Mouse (Mus musculus) neural tube, embryonic 11.5 days (tissue): ENCODE data around the gene Rtl1. TPM values are rescaled to one million over a fixed set of nuclear protein-coding genes. Genes with fewer than 3 reads are reported as not detected.

Experiments
- ATAC-seq: fragments of 200-750 bp; cut with Nextera tagmentation; 2 replicates; pipeline ENCODE4 v1.8.0; 2017; ENCODE audit warnings: moderate number of reproducible peaks, mild to moderate bottlenecking, moderate TSS enrichment, moderate library complexity; ENCODE audit not compliant: insufficient read depth, low FRiP score, low TSS enrichment
- DNase-seq: peaks from one replicate; pipeline ENCODE4 v3.0.0-alpha.2; 2015; ENCODE audit warnings: low spot score
- H3K27ac ChIP-seq: fragments of 300-500 bp; sonication (generic); 2 replicates; pipeline ENCODE4 v1.5.1; 2014; ENCODE audit warnings: low read depth, mild to moderate bottlenecking, low read length
- H3K27me3 ChIP-seq: fragments of 300-500 bp; sonication (generic); 2 replicates; pipeline ENCODE4 v1.6.1; 2014; ENCODE audit warnings: mild to moderate bottlenecking, low read length, mixed read lengths; ENCODE audit not compliant: control insufficient read depth, insufficient read depth
- H3K36me3 ChIP-seq: fragments of 300-500 bp; sonication (generic); 2 replicates; pipeline ENCODE4 v1.6.1; 2014; ENCODE audit warnings: mild to moderate bottlenecking, low read length, moderate library complexity, mixed read lengths; ENCODE audit not compliant: control insufficient read depth, insufficient read depth
- H3K4me1 ChIP-seq: fragments of 300-500 bp; sonication (generic); 2 replicates; pipeline ENCODE4 v1.6.1; 2014; ENCODE audit warnings: low read length, mixed read lengths; ENCODE audit not compliant: control insufficient read depth, insufficient read depth
- H3K4me2 ChIP-seq: fragments of 300-500 bp; sonication (generic); 2 replicates; pipeline ENCODE4 v1.6.1; 2014; ENCODE audit warnings: low read depth, mild to moderate bottlenecking, moderate library complexity
- H3K4me3 ChIP-seq: fragments of 300-500 bp; sonication (generic); 2 replicates; pipeline ENCODE4 v1.5.1; 2014; ENCODE audit warnings: low read depth, low read length
- H3K9ac ChIP-seq: fragments of 300-500 bp; sonication (generic); 2 replicates; pipeline ENCODE4 v1.6.1; 2014; ENCODE audit warnings: mild to moderate bottlenecking, low read length
- H3K9me3 ChIP-seq: fragments of 300-500 bp; sonication (generic); 2 replicates; pipeline ENCODE4 v1.6.1; 2016; ENCODE audit warnings: low read length; ENCODE audit not compliant: control insufficient read depth
- WGBS: fragments of 180-500 bp; shearing (Covaris S2); extraction: QIAGEN DNeasy Blood & Tissue Kit; methylation state at CpG from one replicate; pipeline ENCODE4 v1.1.7; 2014; 5-methylcytosine and 5-hydroxymethylcytosine counted together
- polyA plus RNA-seq: library from polyadenylated mRNA; unstranded; fragments of >200 nt; fragmentation: Nextera tagmentation; extraction: Ambion mirVana; gene quantifications from 2 replicates; pipeline ENCODE4 v1.2.1, GENCODE M21; 2014

Rtl1 gene
- polyA plus RNA-seq, 1 experiment from 2014 or later, result 1.0 TPM

- peaks cover 14% of the 10 kb centered on the region for H3K36me3 ChIP-seq
- no peak overlapping the region for H3K9ac ChIP-seq
- ATAC-seq, result no peak
- H3K4me3 ChIP-seq, result no peak overlapping the region
- H3K4me1 ChIP-seq, result peaks cover 8% of the 10 kb centered on the region; the same call in 1 of the 2 replicates
- no peak for DNase-seq
- H3K27ac ChIP-seq, result no peak overlapping the region
- H3K27me3 ChIP-seq, result no peaks in the 10 kb centered on the region
- 31% methylated on average over 10 of the region's 10 CpGs for WGBS
- peaks cover 4% of the 10 kb centered on the region; the same call in 1 of the 2 replicates for H3K9me3 ChIP-seq
- H3K4me2 ChIP-seq, result no peak overlapping the region
These were observed 14.3 kb upstream of the Rtl1 start for GRCm38 (mm10) chr12:109614416-109614815.

- Histone ChIP-seq H3K4me2 (peak overlapping the region; percentile 44), H3K27me3 (no peaks in the 10 kb centered on the region), H3K4me3 (peak overlapping the region; percentile 12), H3K4me1 (peaks cover 8% of the 10 kb centered on the region; the same call in 1 of the 2 replicates), H3K9me3 (peaks cover 4% of the 10 kb centered on the region; the same call in 1 of the 2 replicates), H3K9ac (no peak overlapping the region; the same call in 1 of the 2 replicates), H3K36me3 (peaks cover 22% of the 10 kb centered on the region), H3K27ac (no peak overlapping the region)
- WGBS, result 62% methylated on average over 34 of the region's 34 CpGs
- ATAC-seq (no peak), DNase-seq (no peak)
These were observed 12.6 kb upstream of the Rtl1 start for GRCm38 (mm10) chr12:109612392-109613385.

GRCm38 (mm10) chr12:109608576-109609440 is 8.7 kb upstream of the Rtl1 start:
- ATAC-seq, result no peak
- 45% methylated on average over 13 of the region's 13 CpGs for WGBS
- peak; percentile 21 for DNase-seq
- Histone ChIP-seq H3K4me3 (no peak overlapping the region), H3K27me3 (no peaks in the 10 kb centered on the region), H3K9me3 (peaks cover 4% of the 10 kb centered on the region; the same call in 1 of the 2 replicates), H3K36me3 (peaks cover 24% of the 10 kb centered on the region), H3K4me2 (no peak overlapping the region), H3K4me1 (peaks cover 5% of the 10 kb centered on the region; the same call in 1 of the 2 replicates), H3K9ac (no peak overlapping the region), H3K27ac (no peak overlapping the region)

- ATAC-seq (no peak), DNase-seq (no peak)
- H3K9me3 ChIP-seq, result peaks cover 4% of the 10 kb centered on the region; the same call in 1 of the 2 replicates
- no peaks in the 10 kb centered on the region for H3K27me3 ChIP-seq
- no peak overlapping the region for H3K4me3 ChIP-seq
- 36% methylated on average over 9 of the region's 9 CpGs for WGBS
- no peak overlapping the region for H3K27ac ChIP-seq
- no peak overlapping the region for H3K4me2 ChIP-seq
- peaks cover 3% of the 10 kb centered on the region; the same call in 1 of the 2 replicates for H3K4me1 ChIP-seq
- peaks cover 24% of the 10 kb centered on the region for H3K36me3 ChIP-seq
- H3K9ac ChIP-seq, result no peak overlapping the region
These were observed 7.8 kb upstream of the Rtl1 start for GRCm38 (mm10) chr12:109607953-109608352.

GRCm38 (mm10) chr12:109607191-109607590 is 7.1 kb upstream of the Rtl1 start:
- H3K27me3 ChIP-seq, result no peaks in the 10 kb centered on the region
- ATAC-seq (no peak; the same call in 1 of the 2 replicates), DNase-seq (no peak)
- H3K36me3 ChIP-seq, result peaks cover 24% of the 10 kb centered on the region
- peaks cover 4% of the 10 kb centered on the region; the same call in 1 of the 2 replicates for H3K9me3 ChIP-seq
- no peak overlapping the region for H3K4me2 ChIP-seq
- no peak overlapping the region for H3K4me3 ChIP-seq
- H3K9ac ChIP-seq, result no peak overlapping the region
- H3K27ac ChIP-seq, result no peak overlapping the region
- 0 out of 2 replicates have a peak, but pooled peaks cover 2% of the 10 kb centered on the region for H3K4me1 ChIP-seq
- 37% methylated on average over 9 of the region's 9 CpGs for WGBS

GRCm38 (mm10) chr12:109604982-109605721 is 5.0 kb upstream of the Rtl1 start:
- Histone ChIP-seq H3K9me3 (peaks cover 4% of the 10 kb centered on the region; the same call in 1 of the 2 replicates), H3K36me3 (peaks cover 16% of the 10 kb centered on the region), H3K9ac (no peak overlapping the region), H3K27ac (no peak overlapping the region), H3K4me2 (no peak overlapping the region), H3K4me3 (no peak overlapping the region), H3K27me3 (no peaks in the 10 kb centered on the region), H3K4me1 (0 out of 2 replicates have a peak, but pooled peaks cover 2% of the 10 kb centered on the region)
- DNase-seq (no peak), ATAC-seq (no peak)
- WGBS, result 62% methylated on average over 16 of the region's 16 CpGs

GRCm38 (mm10) chr12:109598551-109599250 is 1.4 kb downstream of the Rtl1 start:
- Histone ChIP-seq H3K4me2 (no peak overlapping the region), H3K27me3 (no peaks in the 10 kb centered on the region), H3K27ac (no peak overlapping the region), H3K9me3 (no peaks in the 10 kb centered on the region), H3K4me3 (no peak overlapping the region), H3K36me3 (no peaks in the 10 kb centered on the region; the same call in 1 of the 2 replicates), H3K9ac (no peak overlapping the region), H3K4me1 (no peaks in the 10 kb centered on the region)
- ATAC-seq, result no peak
- DNase-seq, result no peak
- 82% methylated on average over 12 of the region's 12 CpGs for WGBS
